Mouse (Mus musculus): ENCODE measurements at regions not wholly inside any gene's neighbourhood (a gene's known extent, or its start where the extent isn't known, plus 50 kb on each side); places are given as distances from the start of the nearest gene placed in this dataset.

DNA sequence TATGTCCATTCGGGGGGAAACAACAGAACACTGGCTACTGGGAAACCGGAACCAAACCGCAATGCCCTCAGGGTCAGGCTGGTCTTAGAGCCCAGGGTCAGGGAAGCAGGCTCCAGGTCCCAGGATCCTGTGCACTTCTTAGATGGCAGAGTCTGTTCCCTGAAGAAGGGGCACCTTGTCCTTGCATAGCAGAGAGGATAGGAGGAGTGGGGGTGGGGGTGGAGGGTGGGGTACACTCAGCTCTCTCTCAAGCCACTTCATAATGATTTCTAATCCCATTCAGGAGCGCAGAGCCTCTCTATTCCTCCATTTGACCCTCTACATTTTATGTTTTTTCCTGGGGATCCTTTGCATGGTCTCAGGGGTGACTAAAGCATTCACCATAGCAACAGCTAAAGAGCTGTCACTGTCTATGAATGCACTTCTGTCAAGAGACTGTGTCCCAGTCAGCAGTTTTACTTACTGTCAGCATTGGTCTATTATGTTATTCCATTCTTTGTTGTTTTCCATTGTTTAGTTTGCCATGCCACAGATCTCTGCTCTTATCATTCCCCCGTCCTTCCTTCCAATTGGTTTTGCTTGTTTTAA, 64.2 kb upstream of the Gm17728 start:
- POLR2A ChIA-PET = interaction anchor here in 1 of 4 experiments (0.7 kb wide), 1 partner anchor 960 kb away, joined by 3 read pairs; no protein-coding TSS in a partner anchor
- CTCF ChIA-PET = no interaction called here

Measured in embryonic stem cell, embryonic (primary cell).